Mouse (Mus musculus) CD8-positive naive resting alpha-beta T cell, adult 2 months (primary cell): ENCODE data around the gene Lexm.

Experiments used
- DNase-seq, 2 experiments: peaks; one replicate each; pipeline ENCODE4 v3.0.0; 2022; ENCODE audit warnings: low read depth in 2 of 2, low spot score in 2 of 2

The Lexm gene

DNA sequence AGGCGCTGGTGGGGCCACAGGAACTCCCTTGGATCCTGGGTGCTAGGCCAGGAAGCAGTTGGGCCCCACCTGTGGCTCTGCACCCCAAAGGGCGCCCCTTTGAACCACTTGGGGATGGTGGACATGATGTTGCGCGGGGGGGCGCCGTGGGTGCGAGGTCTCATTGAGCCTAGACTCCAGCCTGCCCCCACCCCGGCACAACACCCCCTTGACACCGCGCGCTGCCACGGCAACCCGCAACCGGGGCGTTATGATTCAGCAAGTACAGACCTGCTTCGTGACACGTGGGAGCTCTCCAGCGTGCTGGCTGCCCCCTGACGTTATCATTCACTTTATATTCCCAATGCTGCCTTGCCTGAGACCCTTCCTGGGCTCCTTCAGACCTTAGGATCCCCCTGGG lies at the start of gene Lexm:
TSS of gene Lexm (minus strand) at position 186 of the 400 bp plus-strand sequence.
- no peak for DNase-seq

DNA sequence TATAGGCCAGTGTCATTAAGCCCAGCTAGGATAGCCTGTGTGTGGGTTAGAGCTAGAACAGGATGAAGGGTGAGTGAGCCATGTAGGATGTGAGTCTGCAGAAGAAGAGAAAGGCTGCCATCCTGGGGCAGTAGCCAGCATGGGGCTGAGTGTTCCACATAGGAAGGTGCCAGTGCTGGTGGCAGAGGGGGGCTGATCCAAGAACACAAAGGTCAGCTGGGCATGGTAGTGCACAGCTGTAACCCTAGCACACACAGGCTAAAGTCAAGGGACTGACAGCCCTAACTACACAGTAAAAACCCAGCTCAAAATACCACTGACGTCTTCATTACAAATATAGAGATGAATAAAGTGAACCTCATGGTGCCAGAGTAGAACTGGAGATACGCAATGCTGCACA lies 49.5 kb upstream of the Lexm start:
- no peak for DNase-seq

DNA sequence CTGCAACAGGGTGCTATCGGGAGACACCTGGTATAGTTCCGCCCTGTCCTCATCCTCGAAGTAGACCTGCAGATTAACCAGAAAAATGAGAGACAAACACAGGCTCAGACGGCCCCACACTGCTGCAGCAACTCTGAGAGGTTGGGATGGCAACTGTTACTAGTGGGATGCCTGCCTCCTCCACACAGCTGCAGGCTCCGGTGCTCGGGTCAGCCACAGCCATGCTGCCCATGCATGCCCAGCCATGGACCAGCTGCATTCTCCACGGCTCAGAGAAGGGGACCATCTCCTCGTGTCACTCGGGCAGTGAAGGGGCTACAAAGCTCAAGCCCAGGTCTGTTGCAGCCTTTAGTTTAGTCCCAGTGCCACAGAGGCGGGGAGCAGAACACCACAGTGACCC lies 48.6 kb upstream of the Lexm start:
- DNase-seq, result no peak

DNA sequence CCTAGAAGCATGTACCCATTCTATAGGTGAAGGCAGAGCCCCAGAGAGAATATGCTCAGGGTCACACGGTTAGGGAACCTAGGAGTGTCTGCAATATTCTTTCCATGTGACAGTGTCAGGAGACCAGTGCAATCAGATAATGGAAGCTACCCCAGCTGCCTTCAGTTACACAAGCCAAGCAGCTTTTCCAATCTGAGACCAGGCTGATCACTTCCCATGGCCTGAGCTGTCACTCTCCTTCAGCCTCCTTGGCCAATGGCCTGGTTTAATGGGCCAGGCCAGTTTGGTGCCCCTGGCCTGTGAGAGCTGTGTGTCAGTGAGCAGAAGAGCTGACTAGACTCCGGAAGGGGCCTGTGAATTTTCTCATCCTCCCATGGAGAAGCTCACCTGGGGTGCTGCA lies 48.2 kb upstream of the Lexm start:
- DNase-seq, result no peak

DNA sequence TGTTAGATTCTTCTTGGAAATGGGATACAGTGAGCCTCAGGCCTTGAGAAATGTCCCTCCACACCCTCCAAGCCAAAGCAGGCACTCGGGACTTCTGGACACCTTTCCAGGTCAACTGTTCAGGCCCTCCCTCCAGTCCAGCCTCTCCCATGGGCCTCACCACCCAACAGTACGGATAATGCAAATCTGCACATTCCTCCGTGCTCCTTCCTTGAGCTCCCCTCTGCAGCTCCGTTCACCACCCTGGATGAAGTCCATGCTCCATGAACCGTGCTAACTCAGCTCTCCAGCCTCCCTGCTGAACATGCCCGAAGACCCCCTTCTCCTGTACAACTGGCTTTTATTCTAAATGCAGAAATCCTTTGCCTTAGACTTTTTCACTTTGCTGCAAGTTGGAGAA lies 47.7 kb upstream of the Lexm start:
- DNase-seq, result no peak

DNA sequence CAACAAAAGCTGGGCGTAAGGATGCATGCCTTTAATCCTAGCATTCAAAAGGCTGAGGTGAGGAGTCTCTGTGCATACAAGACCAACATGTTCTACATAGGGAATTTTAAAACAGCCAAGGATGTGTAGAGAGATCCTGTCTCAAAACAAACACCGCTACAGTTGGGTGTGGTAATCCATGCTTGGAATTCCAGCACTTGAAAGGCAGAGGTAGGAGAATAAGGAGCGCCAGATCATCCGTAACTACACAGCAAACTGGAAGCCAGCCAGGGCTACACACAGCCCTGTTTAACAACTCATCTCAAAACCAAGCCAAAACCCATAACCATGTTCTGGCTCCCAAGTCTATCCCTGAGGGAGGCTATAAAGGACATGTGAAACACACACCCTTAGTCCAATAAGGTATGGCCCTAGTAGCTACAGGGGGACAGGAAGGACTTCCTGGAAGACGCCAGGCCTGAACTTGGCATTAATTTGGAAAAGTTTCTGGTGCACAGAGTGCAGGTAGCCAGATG lies 47.0 kb upstream of the Lexm start:
- DNase-seq, result no peak

DNA sequence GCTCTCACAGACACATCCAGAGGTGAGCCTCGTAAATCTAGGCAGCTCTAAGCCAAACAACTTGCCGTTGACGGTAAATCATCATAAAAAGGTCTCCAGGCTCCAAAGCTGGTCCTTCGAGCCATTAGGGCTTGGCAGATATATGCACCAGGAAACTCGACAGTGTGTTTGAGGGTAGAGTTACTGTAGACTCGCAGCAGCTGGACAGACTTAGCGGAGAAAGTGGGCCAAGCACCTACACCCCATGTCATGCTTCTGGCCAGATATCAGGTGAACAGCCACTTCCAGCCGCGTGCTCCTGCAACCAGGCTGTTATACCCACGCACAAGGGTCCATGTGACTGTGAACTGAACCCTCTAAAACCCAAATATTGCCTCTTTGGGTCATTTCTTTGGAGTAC lies 38.6 kb upstream of the Lexm start:
- no peak for DNase-seq

DNA sequence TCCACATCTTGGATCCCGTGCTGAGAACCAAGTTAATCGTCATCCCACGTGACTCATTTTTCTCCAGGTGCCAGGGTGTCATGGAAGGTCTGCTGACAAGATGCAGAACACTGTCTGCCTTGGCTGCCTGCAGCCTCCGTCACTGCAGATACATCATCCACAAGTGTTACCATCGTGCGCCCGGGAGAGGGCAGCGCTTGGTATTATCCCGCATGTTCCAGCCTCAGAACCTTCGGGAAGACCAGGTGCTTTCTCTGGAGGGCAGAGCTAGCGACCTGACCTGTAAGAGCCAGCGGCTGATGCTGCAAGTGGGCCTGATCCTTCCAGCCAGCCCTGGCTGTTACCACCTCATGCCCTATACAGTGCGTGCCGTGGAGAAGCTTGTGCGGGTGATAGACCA lies 36.0 kb upstream of the Lexm start:
- DNase-seq, result no peak

DNA sequence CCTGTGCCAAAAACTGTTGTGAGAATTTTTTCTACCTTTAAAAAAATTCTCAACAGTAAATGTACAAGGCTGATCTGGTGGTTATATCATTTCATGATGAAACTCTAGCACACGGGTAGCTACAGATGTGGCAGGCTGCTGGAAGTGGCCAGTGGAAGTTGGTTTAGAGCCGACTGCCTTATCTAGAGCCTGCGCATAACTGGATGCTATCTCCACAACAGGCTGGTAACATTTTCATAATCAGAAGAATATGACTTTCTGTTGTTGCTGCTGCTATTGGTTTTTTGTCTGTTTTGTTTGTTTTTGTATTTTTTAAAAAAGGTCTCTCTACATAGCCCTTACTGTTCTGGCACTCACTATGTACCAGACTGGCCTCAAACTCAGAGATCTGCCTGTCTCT lies 35.5 kb upstream of the Lexm start:
- no peak for DNase-seq

DNA sequence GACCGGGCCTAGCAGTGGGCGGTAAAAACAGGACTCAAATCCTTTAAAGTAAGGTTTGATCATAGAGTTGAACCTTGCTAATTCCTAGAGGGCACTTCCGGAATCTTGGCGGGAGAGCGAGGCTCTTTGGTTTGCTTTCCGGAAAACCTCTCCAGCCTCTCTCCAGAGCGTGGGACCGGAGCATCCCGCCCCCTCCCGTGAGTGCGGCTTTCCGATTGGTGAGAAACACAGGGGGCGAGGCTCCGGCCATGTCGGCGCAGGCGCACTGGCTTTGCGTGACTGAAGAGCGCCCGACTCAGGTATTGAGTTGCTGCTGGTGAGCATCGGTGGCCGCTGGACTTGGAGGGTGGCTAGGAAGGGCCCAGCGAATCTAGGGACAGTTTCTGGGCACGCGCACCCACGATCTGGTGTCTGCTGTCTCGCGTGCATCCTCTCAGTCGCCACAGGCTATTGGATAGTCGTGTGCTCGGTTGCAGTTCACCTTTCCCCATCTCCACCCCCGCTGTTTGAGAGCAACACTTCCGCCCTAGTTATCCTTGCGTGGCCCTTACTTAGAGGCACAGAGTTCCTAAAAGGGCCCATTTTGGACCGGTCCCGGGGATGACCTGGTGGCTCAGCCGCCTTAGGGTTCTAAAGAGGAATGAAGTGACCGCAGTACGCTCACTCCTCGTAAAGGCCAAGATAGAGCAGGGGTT lies 33.9 kb upstream of the Lexm start, which contains the start of gene Pars2:
TSS of gene Pars2 (plus strand) at position 237 of the 695 bp plus-strand sequence.
- peak; percentile 95 to 97 for DNase-seq

DNA sequence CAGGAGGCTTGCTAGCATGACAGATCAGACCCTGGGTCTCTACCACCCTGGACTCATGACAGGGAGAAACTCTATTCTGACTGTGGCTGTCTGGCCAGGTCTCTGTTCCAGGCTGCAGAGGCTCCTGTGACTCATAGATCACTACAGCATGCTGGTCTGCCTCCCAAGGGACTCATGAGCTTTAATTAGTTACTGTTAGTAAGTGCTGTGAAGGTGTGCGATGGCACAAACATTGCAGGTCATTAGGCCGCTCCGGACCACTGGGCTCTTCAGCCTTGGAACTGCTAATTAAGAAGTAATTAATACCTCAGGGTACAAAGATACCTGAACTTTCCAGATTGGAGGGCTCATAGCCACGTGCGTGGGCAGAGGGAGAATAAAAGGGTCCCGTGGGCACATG lies 30.1 kb upstream of the Lexm start:
- DNase-seq, result no peak

DNA sequence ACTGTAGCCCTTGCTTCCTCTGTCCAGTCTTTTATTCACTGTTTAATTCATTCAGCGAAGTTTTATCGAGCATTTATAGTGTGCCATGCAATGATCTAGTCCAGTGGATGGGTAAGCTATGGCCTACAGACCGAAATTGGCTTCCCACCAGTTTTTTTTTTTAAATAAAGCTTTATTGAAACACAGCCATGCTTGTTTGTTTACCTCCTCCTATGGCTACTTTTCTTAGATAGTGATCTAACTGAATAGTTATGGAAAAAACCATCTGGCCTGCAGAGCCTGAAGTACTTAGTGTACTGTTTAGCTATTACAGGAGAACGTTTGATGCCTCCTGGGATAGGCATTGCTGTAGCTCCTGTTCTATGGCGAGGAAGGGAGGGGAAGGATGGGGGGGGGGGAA lies 28.8 kb upstream of the Lexm start:
- no peak for DNase-seq

DNA sequence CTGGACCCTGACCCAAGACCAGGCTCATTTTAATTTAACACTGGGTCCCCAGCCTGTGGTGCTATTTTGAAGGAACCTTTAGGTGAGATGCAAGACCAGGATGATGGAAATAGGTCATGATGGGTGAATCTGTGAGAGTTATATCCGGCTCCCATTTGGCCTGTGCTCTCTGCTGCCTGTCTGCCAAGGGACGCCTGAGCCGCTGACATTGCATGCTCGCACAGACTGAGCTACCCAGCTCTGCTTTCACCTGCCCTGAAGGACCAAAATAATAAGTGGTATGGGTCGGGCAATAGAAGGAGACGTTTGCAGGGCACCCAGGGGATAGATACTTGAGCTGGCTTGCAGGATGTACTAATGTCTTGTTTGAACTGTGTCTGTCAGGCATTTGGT lies 27.2 kb upstream of the Lexm start:
- no peak for DNase-seq

DNA sequence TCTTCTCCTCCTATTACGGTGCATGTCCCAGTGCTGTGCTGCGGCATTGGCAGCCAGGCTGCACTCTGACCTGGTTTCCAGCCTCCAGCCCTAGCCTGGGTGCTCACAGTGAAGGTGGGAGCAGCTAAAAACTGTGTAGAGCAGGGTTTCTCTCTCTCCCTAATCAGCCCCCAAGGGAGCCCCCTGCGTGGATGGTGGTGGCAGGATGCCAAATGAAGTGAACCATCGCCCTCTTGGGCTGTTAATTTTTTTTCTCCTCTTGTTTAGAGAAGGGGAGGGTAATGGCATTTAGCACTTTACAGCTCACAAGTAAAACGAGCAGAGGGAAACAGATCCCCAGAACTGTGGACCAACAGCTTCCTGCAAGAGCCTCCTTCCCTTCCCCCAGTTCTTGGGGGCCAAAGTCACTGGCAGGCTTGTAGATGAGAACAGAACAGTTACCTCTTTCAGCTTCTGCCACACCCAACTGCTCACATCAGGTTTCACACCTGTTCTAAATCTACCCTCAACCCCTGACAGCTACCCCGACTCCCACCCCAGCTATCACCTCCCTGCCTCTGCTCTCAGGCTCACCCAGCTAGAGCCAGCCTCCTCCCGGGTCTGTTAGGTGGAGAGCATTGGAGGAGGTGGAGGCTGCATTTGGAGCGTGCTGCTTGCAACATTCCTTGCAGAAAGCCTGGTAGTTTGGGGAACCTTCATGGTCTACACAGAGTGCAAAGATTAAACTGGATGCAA lies 26.6 kb upstream of the Lexm start:
- DNase-seq, result no peak

DNA sequence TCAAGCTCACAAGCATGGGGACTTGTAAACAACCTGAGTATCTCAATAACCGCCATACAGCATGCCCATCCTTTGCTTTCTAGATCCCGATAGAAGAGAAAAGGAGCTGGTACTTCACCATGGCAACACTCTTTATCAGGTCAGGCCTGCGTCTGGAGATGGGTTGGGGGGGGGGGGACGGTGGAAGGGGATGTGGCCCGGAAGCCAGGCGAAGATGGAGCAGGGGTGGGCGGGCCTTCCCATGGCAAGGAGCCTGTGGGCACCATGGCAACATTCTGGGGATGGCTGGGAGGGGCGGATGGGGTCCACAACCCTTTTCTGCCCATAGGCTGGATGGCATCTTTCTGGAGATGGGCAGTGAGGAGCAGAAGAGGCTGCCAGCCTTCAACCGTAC lies 17.0 kb upstream of the Lexm start:
- no peak for DNase-seq

DNA sequence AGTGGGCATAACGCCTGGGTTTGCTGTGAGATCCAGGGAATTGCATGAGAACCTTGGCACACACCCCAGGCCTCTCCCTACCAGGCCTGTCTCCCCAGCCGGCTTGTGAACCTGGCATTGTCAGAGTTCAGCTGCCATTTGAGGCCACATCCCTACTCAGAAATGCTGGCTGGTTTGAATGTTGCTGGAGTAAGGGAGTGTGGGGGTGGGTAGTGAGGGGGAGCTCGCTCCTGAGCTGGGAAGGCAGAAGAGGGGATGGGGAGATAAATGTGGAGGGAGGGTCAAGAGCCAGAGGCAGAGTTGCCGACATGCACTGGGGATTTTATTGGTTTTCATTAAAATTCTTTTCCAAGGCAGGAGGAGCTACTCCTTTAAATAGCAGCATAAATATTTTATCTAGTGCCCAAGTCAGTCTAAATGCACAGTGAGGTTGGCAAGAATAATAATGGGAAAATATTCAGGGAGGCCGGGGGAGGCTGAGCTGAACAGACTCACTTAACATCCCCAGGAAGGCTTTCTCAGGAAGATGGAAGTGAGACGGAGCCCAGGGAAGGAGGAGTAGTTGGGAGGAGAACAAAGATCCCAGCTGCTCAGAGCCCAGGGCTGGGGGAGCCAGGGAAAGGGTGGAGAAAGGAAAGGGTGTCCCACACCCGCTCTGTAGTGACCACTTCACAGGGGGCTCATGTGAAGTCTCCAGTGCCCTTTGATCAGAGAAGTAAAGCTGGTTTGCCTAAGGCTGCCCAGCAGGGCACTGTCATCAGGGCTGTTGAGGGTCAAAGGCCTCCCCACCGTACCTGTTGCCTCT lies 16.4 kb upstream of the Lexm start:
- no peak for DNase-seq

DNA sequence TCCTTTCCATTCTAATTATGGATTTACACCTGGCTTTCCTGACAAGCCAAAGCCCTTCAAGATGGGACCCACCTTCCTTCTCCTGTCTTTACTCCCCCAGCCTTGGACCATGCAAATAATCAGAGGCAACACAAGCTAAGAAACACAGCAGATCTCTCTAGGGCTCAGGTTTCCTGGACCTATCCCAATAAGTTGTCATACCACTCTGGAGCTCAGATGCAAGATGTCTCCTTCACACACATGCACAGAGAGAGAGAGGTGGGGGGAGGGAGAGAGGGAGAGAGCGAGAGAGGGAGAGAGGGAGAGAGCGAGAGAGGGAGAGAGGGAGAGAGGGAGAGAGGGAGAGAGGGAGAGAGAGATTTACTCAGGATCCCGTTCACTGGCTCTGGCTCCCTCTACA lies 15.3 kb upstream of the Lexm start:
- DNase-seq, result no peak

DNA sequence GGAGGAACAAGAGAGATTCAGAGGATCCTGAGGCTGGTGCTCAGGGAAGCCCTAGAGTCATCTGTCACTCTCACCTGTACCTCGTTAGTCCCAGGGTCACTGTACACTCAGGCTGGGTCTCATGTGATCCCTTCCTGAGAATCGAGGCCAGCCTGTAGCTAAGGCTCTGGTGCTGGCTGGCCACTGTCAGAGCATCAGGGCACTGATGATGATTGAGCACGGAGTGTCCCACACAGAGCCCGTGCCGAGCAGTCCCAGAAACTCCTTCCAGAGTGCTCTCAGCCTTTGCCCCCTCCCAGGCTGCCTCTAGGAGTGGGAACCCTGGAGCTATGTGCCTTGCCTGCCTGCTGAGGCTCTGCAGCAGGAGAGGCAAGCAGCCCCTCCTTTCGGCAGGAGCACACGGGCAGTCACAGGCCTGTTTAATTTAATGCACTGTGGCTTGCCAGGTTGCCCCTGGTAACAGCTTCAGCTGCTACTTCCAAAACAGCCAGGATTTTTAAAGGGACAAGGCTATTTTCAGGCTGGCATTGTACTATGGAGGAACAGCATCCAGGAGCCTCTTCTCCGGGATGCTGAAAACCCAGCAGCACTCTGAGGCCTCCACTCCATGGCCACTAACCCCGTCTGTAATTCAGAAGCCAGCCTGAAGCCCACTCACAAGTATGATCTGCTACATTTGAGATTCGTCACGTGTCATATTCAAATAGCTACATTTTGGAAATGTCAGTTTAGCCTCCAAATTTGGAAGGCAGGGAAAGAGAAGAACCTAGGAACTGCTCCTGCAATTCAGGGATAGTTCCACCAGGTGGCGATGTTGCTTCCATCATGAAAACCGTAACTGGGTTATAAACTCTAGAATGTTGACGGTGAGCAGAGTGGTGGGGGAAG lies 13.5 kb upstream of the Lexm start:
- peak; percentile 35 to 62 for DNase-seq

DNA sequence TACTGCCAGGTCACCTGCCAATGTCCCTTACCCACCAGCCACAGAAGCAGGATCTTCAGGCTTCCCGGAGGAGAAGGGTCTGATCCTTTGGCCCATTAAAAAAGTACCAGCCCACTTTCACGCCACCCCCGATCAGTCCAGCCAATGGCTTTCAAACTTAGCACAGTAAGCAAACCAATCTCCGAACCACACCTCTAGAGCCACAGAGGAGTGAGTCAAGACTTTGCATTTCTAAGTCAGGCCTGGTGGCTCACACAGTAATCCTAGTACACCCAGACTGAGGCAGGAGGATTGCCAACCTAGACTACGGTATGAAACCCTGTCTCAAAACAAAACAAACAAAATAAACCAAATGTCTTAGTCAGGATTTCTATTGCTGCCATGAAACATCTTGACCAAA lies 12.3 kb upstream of the Lexm start:
- no peak for DNase-seq

DNA sequence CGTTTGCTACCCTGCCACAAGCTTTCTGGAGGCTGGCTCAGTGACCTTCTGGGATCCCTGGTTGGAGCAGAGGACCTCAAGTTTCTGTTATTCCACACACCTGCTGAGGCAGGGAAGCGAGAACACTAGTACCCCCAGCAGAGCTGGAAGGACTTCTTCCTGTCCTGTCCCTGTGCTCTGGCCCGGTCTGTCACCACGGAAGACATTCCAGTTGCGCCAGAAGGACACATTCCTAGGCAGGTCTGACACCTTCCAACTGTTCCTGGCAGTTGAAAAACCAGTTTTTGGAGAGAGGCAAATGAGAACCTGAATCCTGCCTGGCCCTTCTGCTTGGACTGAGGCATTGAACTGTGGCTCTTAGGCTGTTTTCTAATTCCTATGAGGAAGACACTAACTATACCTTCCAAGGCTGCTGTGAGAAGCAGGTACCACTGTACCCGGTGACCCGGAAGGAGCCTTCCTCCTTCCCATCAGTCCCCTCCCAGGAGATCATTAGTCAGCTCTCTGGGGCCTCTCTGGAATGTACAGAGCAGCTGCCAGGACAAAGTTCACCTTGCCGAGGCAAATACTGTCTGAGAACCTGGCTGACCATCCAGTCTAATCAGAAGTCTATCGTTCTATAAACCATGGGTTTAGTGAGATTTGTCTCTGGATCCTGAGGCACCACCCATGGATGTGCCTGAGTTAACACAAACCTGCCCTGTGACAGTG lies 11.8 kb upstream of the Lexm start:
- no peak for DNase-seq
